Mouse (Mus musculus): ENCODE results near the gene Alg12. TPM values are rescaled to one million over a fixed set of nuclear protein-coding genes. Genes with fewer than 3 reads are reported as not detected.

Gene Alg12
- polyA plus RNA-seq, 1 experiment from 2014 or later, result 12.5 TPM

- no peak for DNase-seq (ENCODE audit: low spot score)
- Histone ChIP-seq H3K9me3 (no peaks in the 10 kb centered on the region), H3K27me3 (replicated peaks; ENCODE audit: low read depth, poor library complexity, severe bottlenecking) (0 out of 2 replicates have a peak, but pooled peaks cover 3% of the 10 kb centered on the region), H3K4me1 (peaks cover 39% of the 10 kb centered on the region), H3K4me3 (peak overlapping the region; percentile 62), H3K27ac (replicated peaks) (peak overlapping the region; percentile 78), H3K36me3 (replicated peaks) (no peaks in the 10 kb centered on the region)
- WGBS, result 1% methylated on average over 11 of the region's 11 CpGs
Measured at GRCm38 (mm10) chr15:88837977-88838376, 18.9 kb upstream of the Alg12 start.

DNA sequence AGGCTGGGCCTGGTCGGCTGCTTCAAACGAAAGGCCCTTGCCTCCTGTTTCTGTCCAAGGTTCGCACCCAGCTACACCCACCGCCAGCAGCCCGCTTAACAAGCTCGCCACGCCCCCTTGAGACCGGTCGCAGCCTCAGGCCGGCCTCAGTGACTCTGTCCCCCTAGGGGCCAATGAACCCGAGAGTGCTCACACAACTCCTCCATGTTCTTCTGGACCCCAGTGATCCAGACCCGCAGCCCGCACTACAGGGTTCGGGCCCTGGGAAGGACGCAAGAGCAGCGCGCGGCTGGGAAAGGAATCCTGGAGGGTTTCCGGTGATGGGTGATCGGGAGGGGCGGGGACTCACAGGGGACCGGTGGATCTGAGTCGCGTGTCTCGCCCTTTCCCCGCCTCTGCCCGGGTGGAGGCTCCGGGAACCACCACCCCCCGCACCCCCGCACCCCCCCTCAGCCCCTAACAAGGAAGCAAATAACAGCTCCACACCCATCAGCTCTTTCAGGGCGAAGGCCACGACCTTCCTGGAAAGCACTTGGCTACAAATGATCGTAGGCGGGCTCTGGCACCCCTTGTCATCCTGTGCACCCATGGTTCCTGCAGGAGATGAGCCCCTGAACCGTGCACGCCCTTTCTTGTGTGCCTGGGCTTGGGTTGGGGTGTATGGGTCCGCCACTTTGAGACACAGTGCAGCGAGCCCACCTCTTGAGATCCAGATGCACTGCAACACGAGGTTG is 18.2 kb upstream of the Alg12 start:
- Histone ChIP-seq H3K4me3 (peak overlapping the region; percentile 62), H3K36me3 (replicated peaks) (no peaks in the 10 kb centered on the region), H3K4me1 (peaks cover 44% of the 10 kb centered on the region), H3K27ac (replicated peaks) (peak overlapping the region; percentile 78), H3K9me3 (no peaks in the 10 kb centered on the region), H3K27me3 (replicated peaks; ENCODE audit: low read depth, poor library complexity, severe bottlenecking) (0 out of 2 replicates have a peak, but pooled peaks cover 3% of the 10 kb centered on the region)
- 1% methylated on average over 39 of the region's 39 CpGs for WGBS
- DNase-seq (ENCODE audit: low spot score), result peak; percentile 75

GRCm38 (mm10) chr15:88836571-88836970 is 17.5 kb upstream of the Alg12 start:
- no peaks in the 10 kb centered on the region for H3K9me3 ChIP-seq
- no peak for DNase-seq (ENCODE audit: low spot score)
- H3K4me3 ChIP-seq, result peak overlapping the region; percentile 62
- H3K36me3 ChIP-seq (replicated peaks), result no peaks in the 10 kb centered on the region
- peaks cover 49% of the 10 kb centered on the region for H3K4me1 ChIP-seq
- 0 out of 2 replicates have a peak, but pooled peaks cover 3% of the 10 kb centered on the region for H3K27me3 ChIP-seq (replicated peaks; ENCODE audit: low read depth, poor library complexity, severe bottlenecking)
- H3K27ac ChIP-seq (replicated peaks), result no peak overlapping the region
- 67% methylated on average over 5 of the region's 5 CpGs for WGBS

GRCm38 (mm10) chr15:88836031-88836430 is 16.9 kb upstream of the Alg12 start:
- 77% methylated on average over 6 of the region's 6 CpGs for WGBS
- Histone ChIP-seq H3K4me1 (peaks cover 48% of the 10 kb centered on the region), H3K9me3 (no peaks in the 10 kb centered on the region), H3K36me3 (replicated peaks) (no peaks in the 10 kb centered on the region), H3K4me3 (no peak overlapping the region), H3K27ac (replicated peaks) (no peak overlapping the region), H3K27me3 (replicated peaks; ENCODE audit: low read depth, poor library complexity, severe bottlenecking) (0 out of 2 replicates have a peak, but pooled peaks cover 3% of the 10 kb centered on the region)
- DNase-seq (ENCODE audit: low spot score), result no peak

DNA sequence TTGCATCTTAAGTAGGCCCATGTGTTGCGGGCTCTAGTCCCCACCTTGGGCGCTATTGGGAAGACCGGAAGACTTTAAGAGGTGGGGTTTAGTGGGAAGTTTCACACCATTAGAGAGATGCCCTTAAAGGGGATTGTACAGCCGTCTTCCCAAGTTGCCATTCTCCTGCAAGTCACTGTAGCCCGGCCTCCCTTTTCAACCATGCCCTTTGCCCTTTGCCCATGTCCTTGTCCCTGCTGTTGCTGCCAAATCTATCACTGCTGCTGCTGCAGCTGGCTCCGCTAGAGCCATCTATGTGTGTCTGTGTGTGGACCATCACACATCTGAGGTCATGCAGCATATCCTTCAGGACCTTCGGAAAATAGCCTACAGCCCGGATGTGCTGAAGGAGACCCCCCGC is 13.4 kb upstream of the Alg12 start:
- DNase-seq (ENCODE audit: low spot score), result no peak
- Histone ChIP-seq H3K36me3 (replicated peaks) (peaks cover 3% of the 10 kb centered on the region), H3K27ac (replicated peaks) (no peak overlapping the region), H3K4me1 (peaks cover 23% of the 10 kb centered on the region), H3K27me3 (replicated peaks; ENCODE audit: low read depth, poor library complexity, severe bottlenecking) (0 out of 2 replicates have a peak, but pooled peaks cover under 1% of the 10 kb centered on the region), H3K9me3 (no peaks in the 10 kb centered on the region), H3K4me3 (no peak overlapping the region)
- 81% methylated on average over 9 of the region's 9 CpGs for WGBS

DNA sequence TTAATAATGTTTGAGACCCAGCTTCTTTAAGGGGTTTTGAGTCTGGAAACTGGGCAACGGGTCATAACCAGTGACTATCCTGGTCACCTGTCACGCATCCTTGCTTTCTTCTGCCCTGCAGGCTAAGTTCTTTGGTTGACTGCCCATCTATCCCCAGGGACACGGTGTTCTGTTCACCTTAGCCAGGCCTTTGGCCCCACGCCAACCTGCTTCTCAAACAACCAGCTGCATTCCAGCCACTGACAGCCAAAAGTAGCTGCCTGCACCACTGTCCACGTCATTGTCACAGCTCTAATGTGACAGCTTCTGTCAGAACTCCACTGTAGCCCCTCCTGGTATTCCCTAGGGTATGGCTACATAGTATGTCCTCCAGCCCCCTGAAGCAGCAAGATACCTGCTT is 12.4 kb upstream of the Alg12 start:
- Histone ChIP-seq H3K27ac (replicated peaks) (no peak overlapping the region), H3K36me3 (replicated peaks) (peaks cover 14% of the 10 kb centered on the region), H3K9me3 (no peaks in the 10 kb centered on the region), H3K27me3 (replicated peaks; ENCODE audit: low read depth, poor library complexity, severe bottlenecking) (no peaks in the 10 kb centered on the region), H3K4me1 (peaks cover 13% of the 10 kb centered on the region), H3K4me3 (no peak overlapping the region)
- WGBS, result 72% methylated on average over 5 of the region's 5 CpGs
- DNase-seq (ENCODE audit: low spot score), result no peak

DNA sequence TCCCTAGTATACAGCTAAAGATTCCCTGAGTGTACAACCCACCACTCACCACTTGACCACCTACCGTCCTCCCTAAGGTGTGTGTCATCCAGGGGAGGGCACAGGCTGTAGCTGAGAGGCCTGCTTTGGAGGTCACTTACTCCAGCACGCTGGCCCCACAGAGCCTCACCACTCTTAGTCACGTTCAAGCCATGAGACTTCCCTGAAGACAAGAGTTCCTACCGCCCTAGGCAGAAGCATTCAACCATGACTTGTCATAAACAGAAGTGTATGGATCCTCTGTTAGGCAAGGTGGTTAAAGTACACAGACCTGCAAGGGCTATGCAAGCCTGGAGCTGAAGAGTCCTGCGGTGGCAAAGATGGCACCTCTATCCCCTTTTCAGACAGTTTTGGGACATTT is 11.6 kb upstream of the Alg12 start:
- no peak for DNase-seq (ENCODE audit: low spot score)
- H3K9me3 ChIP-seq, result no peaks in the 10 kb centered on the region
- H3K27ac ChIP-seq (replicated peaks), result no peak overlapping the region
- H3K4me3 ChIP-seq, result no peak overlapping the region
- H3K36me3 ChIP-seq (replicated peaks), result peaks cover 22% of the 10 kb centered on the region
- no peaks in the 10 kb centered on the region for H3K27me3 ChIP-seq (replicated peaks; ENCODE audit: low read depth, poor library complexity, severe bottlenecking)
- WGBS, result 82% methylated on average over 5 of the region's 5 CpGs
- H3K4me1 ChIP-seq, result peaks cover 11% of the 10 kb centered on the region

DNA sequence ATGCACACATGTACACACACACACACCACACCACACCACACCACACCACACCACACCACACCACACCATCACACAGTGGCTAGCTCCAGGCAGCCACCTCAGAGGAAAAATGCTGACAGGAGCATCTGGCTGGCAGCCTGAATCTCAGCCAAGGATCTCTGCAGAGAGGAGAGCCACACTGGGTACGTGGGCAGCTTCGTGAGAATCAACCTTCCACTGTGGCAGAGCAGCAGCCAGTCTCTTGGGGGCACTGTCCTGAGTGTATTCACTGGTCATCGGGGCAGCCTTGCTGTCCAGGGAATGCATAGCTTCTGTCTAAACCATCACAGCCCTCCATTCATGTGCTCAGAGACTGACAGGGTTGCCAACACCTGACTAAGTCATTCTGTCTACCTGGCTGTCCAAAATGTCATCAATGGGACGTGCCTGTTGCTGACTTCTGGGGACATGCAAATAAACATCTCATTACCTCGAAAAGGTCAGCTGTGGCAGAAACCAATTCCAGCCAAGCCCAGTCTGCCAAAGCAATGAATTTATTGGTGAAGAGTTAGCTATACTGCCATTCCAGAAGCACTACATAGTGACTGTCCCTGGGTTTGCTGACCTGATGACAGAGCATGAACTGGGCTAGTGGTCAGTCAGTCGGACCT is 10.8 kb upstream of the Alg12 start:
- no peak for DNase-seq (ENCODE audit: low spot score)
- H3K4me1 ChIP-seq, result peaks cover 11% of the 10 kb centered on the region
- peaks cover 30% of the 10 kb centered on the region for H3K36me3 ChIP-seq (replicated peaks)
- no peak overlapping the region for H3K4me3 ChIP-seq
- 81% methylated on average over 6 of the region's 6 CpGs for WGBS
- H3K9me3 ChIP-seq, result no peaks in the 10 kb centered on the region
- H3K27me3 ChIP-seq (replicated peaks; ENCODE audit: low read depth, poor library complexity, severe bottlenecking), result no peaks in the 10 kb centered on the region
- H3K27ac ChIP-seq (replicated peaks), result no peak overlapping the region

DNA sequence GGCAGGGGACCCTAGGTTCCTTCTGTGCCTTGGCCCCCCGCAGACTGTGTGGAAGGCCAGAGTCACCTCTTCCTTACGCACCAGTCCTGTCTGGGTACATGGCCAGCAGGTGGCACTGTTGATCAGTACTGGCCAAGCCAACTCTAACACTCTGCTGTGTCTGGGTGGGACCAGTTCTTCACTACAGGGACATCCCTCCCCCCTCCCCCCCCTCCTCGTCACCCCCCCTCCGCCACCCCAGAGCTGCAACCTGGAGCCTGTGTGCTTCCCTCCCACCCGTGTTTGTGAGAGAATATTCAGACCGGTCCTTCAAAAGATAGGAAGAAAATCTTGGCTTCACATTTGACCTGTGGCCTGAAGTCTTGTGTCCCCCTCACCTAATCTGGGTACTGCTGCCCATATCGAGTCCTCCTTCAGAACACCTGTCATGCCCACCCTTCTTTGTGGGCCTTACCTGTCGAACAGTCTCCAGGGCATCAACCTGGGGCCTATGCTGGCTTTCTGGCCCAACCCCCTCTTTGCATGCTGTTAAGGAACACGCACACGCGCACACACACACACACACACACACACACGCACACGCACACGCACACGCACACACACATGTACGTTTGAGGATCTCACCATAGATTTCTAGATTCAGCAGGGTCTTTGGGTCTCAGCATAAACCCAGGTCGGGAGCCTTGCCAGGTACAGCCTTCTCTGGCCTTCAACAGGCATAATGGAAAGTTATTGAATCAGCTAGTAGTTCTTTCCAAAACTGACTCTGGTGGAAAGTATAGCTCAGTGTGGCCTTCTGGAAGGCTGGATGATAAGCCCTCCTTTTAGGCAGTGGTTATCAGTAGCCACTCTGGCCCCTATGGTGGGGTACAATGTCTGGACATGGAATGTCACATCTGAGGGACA is 9.9 kb upstream of the Alg12 start:
- no peaks in the 10 kb centered on the region for H3K27me3 ChIP-seq (replicated peaks; ENCODE audit: low read depth, poor library complexity, severe bottlenecking)
- H3K36me3 ChIP-seq (replicated peaks), result peaks cover 38% of the 10 kb centered on the region
- peak; percentile 87 for DNase-seq (ENCODE audit: low spot score)
- H3K4me3 ChIP-seq, result no peak overlapping the region
- H3K9me3 ChIP-seq, result no peaks in the 10 kb centered on the region
- peaks cover 11% of the 10 kb centered on the region for H3K4me1 ChIP-seq
- no peak overlapping the region for H3K27ac ChIP-seq (replicated peaks)
- whole genome bisulfite sequencing, result 56% methylated on average over 17 of the region's 17 CpGs

GRCm38 (mm10) chr15:88827991-88828799 is 9.1 kb upstream of the Alg12 start:
- DNase-seq (ENCODE audit: low spot score), result peak; percentile 79
- WGBS, result 22% methylated on average over 9 of the region's 9 CpGs
- no peak overlapping the region for H3K4me3 ChIP-seq

GRCm38 (mm10) chr15:88827466-88827865 is 8.3 kb upstream of the Alg12 start:
- peaks cover 7% of the 10 kb centered on the region for H3K4me1 ChIP-seq
- H3K27me3 ChIP-seq (replicated peaks; ENCODE audit: low read depth, poor library complexity, severe bottlenecking), result no peaks in the 10 kb centered on the region
- peaks cover 54% of the 10 kb centered on the region for H3K36me3 ChIP-seq (replicated peaks)
- DNase-seq (ENCODE audit: low spot score), result no peak
- no peak overlapping the region for H3K27ac ChIP-seq (replicated peaks)
- WGBS, result 90% methylated on average over 6 of the region's 6 CpGs
- no peak overlapping the region for H3K4me3 ChIP-seq
- H3K9me3 ChIP-seq, result no peaks in the 10 kb centered on the region

More at GRCm38 (mm10) chr15:88827991-88828799, 9.1 kb upstream of the Alg12 start:
- Histone ChIP-seq H3K27ac (replicated peaks) (no peak overlapping the region), H3K36me3 (replicated peaks) (peaks cover 47% of the 10 kb centered on the region), H3K9me3 (no peaks in the 10 kb centered on the region), H3K4me1 (peaks cover 11% of the 10 kb centered on the region), H3K27me3 (replicated peaks; ENCODE audit: low read depth, poor library complexity, severe bottlenecking) (no peaks in the 10 kb centered on the region)

GRCm38 (mm10) chr15:88823376-88823775 is 4.3 kb upstream of the Alg12 start:
- Histone ChIP-seq H3K4me1 (peaks cover 17% of the 10 kb centered on the region), H3K36me3 (replicated peaks) (peaks cover 70% of the 10 kb centered on the region)
- WGBS, result 94% methylated on average over 5 of the region's 5 CpGs

More at GRCm38 (mm10) chr15:88823376-88823775, 4.3 kb upstream of the Alg12 start:
- no peaks in the 10 kb centered on the region for H3K27me3 ChIP-seq (replicated peaks; ENCODE audit: low read depth, poor library complexity, severe bottlenecking)
- H3K27ac ChIP-seq (replicated peaks), result no peak overlapping the region
- no peak for DNase-seq (ENCODE audit: low spot score)
- H3K9me3 ChIP-seq, result no peaks in the 10 kb centered on the region
- H3K4me3 ChIP-seq, result no peak overlapping the region

Data from embryonic facial prominence, embryonic 10.5 days (tissue).